Mouse (Mus musculus): ENCODE data around the gene Pdpk1. TPM values are rescaled to one million over a fixed set of nuclear protein-coding genes. Genes with fewer than 3 reads are reported as not detected.
"Not testable (repeated sequence)": the region's sequence is repeated elsewhere in the genome, so short reads cannot be mapped to it uniquely, and the experiment has no call there.

Pdpk1 gene
- polyA plus RNA-seq, 1 experiment from 2014 or later: 53.4 TPM

DNA sequence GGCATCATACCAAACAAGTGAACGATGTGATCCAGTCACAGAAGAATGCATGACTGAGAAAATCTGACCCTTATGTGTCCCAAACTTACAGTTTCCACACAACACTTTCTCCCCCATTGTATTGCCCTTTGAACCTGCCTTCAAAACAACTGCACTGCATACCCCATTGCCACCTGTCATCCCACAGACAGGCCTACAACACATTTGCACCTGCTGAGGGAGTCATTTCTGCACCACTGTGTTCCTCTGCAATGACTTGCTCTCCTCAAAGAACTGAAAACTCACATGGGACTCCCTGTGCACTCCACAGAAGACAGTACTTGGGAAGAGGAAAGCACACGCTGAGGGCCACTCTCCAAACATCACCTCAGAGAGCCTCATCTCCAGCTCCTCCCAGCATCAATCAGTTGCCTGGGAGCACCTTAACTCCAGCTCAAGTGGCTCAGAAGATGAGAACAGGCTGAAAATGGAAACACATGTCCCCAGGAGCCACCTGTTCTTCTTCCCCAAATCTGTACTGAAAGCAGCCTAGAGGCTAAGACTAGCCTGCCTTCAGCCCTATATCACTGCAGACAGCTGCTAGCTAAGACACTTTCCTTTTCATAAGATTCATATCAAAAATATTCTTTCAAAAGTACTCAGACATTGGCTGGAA lies 13.4 kb downstream of the Pdpk1 start:
- no peak for ATAC-seq (ENCODE audit: low FRiP score, low read depth)
- Histone ChIP-seq H3K4me1 (peaks cover 15% of the 10 kb centered on the region), H3K9me3 (no peaks in the 10 kb centered on the region), H3K9ac (no peak overlapping the region), H3K36me3 (no peaks in the 10 kb centered on the region), H3K4me3 (no peak overlapping the region), H3K27me3 (replicated peaks) (no peaks in the 10 kb centered on the region), H3K4me2 (replicated peaks) (no peak overlapping the region), H3K27ac (no peak overlapping the region)
- 92% methylated on average over 2 of the region's 2 CpGs for WGBS

DNA sequence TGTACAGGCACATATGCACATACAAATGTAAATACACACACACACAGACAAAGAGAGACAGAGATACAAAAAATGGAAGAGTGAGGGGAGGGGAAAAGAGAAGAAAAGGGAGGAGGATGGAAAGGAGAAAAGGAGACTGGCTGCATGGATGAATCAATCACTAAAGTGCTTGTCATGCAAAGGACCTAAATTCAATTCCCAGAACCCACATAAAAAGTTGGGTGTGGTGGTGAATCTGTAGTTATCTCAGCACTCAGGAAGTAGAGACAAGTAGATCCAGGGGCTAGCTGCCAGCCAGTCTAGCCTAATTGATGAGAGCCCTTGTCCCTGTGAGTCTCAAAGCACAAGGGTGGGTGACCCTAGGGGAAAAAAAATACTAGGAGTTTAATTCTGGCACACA lies 16.7 kb downstream of the Pdpk1 start:
- Histone ChIP-seq H3K36me3 (no peaks in the 10 kb centered on the region), H3K4me3 (no peak overlapping the region), H3K27me3 (replicated peaks) (no peaks in the 10 kb centered on the region), H3K4me1 (no peaks in the 10 kb centered on the region), H3K9me3 (no peaks in the 10 kb centered on the region), H3K27ac (no peak overlapping the region), H3K9ac (no peak overlapping the region), H3K4me2 (replicated peaks) (no peak overlapping the region)
- ATAC-seq (ENCODE audit: low FRiP score, low read depth): no peak

DNA sequence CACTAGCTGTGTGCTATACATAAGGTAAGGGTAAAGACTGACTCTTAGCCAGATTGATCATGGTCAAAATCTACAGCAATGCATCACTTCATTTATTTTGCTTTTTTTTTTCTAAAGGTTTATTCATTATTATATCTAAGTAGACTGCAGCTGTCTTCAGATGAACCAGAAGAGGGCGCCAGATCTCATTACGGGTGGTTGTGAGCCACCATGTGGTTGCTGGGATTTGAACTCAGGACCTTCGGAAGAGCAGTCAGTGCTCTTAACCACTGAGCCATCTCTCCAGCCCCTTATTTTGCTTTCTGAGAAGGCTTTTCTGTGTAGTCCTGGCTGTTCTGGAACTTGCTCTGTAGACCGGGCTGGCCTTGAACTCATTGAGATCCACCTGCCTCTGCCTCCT lies 17.8 kb downstream of the Pdpk1 start:
- H3K9me3 ChIP-seq; H3K4me3 ChIP-seq; H3K4me1 ChIP-seq; H3K9ac ChIP-seq; H3K36me3 ChIP-seq; H3K27me3 ChIP-seq (replicated peaks); ATAC-seq (ENCODE audit: low FRiP score, low read depth); H3K4me2 ChIP-seq (replicated peaks); H3K27ac ChIP-seq: not testable (repeated sequence)
- WGBS: 93% methylated on average over 4 of the region's 4 CpGs

DNA sequence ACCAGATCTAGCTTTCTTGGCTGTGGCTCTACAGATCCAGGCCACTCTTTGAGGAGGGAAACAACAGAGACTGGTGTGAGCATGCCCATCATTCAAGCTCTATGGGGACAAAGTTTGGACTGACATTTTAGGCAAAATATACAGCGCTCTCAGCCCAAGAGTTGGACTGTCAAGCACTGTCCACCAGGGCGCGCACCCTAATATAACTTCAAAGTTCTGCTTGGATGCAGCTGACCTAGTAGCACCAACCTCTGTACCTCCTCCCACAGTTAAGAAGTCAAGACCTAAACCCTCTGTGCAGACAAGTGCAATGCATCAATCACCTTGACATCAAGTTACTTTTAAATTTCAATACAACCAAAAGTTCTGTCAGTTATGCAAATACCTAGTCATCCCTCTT lies 19.2 kb downstream of the Pdpk1 start:
- no peak for ATAC-seq (ENCODE audit: low FRiP score, low read depth)
- H3K9me3 ChIP-seq: no peaks in the 10 kb centered on the region
- no peak overlapping the region for H3K4me2 ChIP-seq (replicated peaks)
- H3K4me3 ChIP-seq: no peak overlapping the region
- H3K27me3 ChIP-seq (replicated peaks): no peaks in the 10 kb centered on the region
- H3K27ac ChIP-seq: no peak overlapping the region
- H3K9ac ChIP-seq: no peak overlapping the region
- WGBS: 93% methylated on average over 3 of the region's 3 CpGs
- H3K4me1 ChIP-seq: no peaks in the 10 kb centered on the region
- H3K36me3 ChIP-seq: no peaks in the 10 kb centered on the region

DNA sequence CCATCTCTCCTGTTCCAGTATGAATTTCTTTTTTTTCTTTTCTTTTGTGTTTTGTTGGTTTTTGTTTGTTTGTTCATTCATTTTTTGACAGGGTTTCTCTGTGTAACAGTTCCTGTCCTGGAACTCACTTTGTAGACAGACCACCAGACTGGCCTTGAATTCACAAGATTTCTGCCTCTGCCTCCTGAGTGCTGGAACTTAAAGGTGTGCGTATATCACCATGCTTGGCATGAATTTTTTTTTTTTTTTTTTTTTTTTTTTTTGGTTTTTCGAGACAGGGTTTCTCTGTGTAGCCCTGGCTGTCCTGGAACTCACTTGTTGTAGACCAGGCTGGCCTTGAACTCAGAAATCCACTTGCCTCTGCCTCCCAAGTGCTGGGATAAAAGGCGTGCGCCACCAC lies 21.5 kb downstream of the Pdpk1 start:
- H3K9me3 ChIP-seq; H3K27ac ChIP-seq; H3K9ac ChIP-seq; H3K27me3 ChIP-seq (replicated peaks); H3K4me3 ChIP-seq; H3K4me1 ChIP-seq; H3K36me3 ChIP-seq; H3K4me2 ChIP-seq (replicated peaks); ATAC-seq (ENCODE audit: low FRiP score, low read depth): not testable (repeated sequence)
- WGBS: 91% methylated on average over 4 of the region's 4 CpGs

DNA sequence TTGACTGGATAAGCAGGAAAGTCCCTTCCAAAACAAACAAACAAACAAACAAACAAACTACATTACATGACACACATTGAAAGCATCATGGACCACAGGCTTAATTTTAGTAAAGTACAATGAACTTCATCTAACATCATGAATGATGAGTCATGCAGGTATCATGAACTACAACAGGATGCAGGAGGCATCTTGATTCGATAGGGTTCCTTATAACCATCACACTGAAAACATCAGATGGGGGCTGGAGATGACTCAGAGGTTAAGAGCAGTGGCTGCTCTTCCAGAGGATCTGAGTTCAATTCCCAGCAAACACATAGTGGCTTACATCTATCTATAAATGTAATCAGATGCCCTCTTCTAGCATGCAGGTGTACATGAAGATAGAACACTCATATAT lies 23.1 kb downstream of the Pdpk1 start:
- H3K9ac ChIP-seq: no peak overlapping the region
- no peak overlapping the region for H3K4me2 ChIP-seq (replicated peaks)
- H3K9me3 ChIP-seq: no peaks in the 10 kb centered on the region
- ATAC-seq (ENCODE audit: low FRiP score, low read depth): no peak
- no peak overlapping the region for H3K4me3 ChIP-seq
- no peak overlapping the region for H3K27ac ChIP-seq
- no peaks in the 10 kb centered on the region for H3K27me3 ChIP-seq (replicated peaks)
- 92% methylated on average over 1 of the region's 1 CpGs for WGBS
- H3K4me1 ChIP-seq: no peaks in the 10 kb centered on the region
- H3K36me3 ChIP-seq: no peaks in the 10 kb centered on the region

DNA sequence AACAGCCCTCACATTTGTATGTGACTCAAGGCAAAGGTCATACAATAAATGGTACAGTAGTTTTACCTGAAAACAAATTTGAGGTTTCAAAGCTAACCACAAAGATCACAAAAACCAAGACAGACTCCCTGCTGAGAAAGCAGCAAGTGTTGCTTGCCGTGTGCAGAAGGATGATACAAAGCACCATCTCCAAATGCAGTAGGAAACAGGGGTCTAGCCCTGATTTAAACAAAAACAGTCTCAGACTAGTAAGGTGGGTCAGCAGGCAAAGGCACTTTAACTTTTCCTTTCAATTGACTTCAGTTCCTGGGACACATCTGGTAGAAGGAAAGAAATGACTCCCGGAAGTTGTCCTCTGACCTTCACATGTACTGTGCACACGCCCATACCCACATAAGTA lies 23.9 kb downstream of the Pdpk1 start:
- no peak overlapping the region for H3K27ac ChIP-seq
- H3K27me3 ChIP-seq (replicated peaks): no peaks in the 10 kb centered on the region
- no peak overlapping the region for H3K9ac ChIP-seq
- H3K9me3 ChIP-seq: no peaks in the 10 kb centered on the region
- 87% methylated on average over 3 of the region's 3 CpGs for WGBS
- H3K4me1 ChIP-seq: no peaks in the 10 kb centered on the region
- H3K4me3 ChIP-seq: no peak overlapping the region
- no peak overlapping the region for H3K4me2 ChIP-seq (replicated peaks)
- H3K36me3 ChIP-seq: no peaks in the 10 kb centered on the region
- ATAC-seq (ENCODE audit: low FRiP score, low read depth): no peak

DNA sequence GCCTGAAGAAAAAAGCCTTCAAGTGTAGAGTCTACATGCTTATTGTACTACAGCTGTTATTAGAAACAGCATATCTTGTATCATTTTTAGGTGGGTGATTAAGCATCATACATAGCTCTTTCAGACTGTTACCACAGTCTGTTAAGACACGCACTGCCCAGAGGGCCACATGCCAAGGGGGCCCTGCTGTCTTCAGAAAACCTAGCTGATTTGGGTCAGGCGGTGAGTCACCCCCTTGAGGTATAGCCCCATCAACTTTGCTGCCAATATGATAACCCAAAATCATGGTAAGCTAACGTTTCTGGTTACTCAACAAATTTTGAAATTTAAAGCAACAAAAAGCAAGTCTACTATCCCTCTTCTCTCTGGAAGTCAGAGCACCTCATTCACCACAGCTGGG lies 31.3 kb downstream of the Pdpk1 start:
- H3K27ac ChIP-seq: no peak overlapping the region
- no peaks in the 10 kb centered on the region for H3K9me3 ChIP-seq
- H3K4me3 ChIP-seq: no peak overlapping the region
- no peaks in the 10 kb centered on the region for H3K27me3 ChIP-seq (replicated peaks)
- no peaks in the 10 kb centered on the region for H3K36me3 ChIP-seq
- no peak for ATAC-seq (ENCODE audit: low FRiP score, low read depth)
- H3K4me2 ChIP-seq (replicated peaks): no peak overlapping the region
- no peak overlapping the region for H3K9ac ChIP-seq
- H3K4me1 ChIP-seq: no peaks in the 10 kb centered on the region
- WGBS: 90% methylated on average over 3 of the region's 3 CpGs

DNA sequence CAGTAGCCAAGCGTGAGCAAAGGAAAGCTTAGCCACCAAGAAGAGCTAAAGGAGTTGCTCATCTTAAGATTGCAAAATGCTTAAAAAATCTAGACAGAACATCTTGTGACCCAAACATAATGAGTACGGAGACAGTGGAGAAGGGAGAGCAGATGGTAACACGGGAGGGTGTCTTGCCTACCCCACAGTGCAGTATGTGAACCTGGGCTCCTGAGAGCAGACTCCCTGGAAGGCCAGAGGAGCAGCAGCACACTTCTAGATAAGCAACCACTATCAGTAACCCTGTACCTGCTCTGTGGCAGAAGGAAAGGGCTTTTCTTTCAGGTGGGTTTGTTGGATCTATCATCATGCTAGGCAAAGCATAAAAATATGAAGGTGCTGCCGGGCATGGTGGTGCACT lies 37.7 kb downstream of the Pdpk1 start:
- ATAC-seq (ENCODE audit: low FRiP score, low read depth): no peak
- Histone ChIP-seq H3K9me3 (no peaks in the 10 kb centered on the region), H3K4me1 (no peaks in the 10 kb centered on the region), H3K9ac (no peak overlapping the region), H3K4me3 (no peak overlapping the region), H3K27ac (no peak overlapping the region), H3K27me3 (replicated peaks) (no peaks in the 10 kb centered on the region), H3K4me2 (replicated peaks) (no peak overlapping the region), H3K36me3 (peaks cover 17% of the 10 kb centered on the region)
- 92% methylated on average over 4 of the region's 4 CpGs for WGBS

DNA sequence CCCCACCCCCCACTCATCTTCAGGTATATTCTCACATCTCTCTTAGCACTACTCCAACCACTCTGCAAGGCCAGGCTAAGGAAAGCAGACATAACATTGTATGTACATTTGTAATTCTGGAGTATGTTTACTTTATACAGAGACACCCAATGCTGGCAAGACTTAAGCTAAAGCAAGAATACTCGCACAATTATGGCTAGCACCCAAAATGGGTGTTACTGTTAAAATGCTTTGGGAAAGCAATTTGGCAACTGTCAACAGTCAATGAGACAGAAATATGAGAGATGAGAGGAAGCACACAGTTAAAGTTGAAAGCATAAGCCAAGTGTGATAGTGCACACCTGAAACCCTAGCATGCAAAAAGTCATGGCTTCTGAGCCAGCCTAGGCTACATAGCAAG lies 39.5 kb downstream of the Pdpk1 start:
- no peaks in the 10 kb centered on the region for H3K27me3 ChIP-seq (replicated peaks)
- H3K4me2 ChIP-seq (replicated peaks): no peak overlapping the region
- H3K9me3 ChIP-seq: no peaks in the 10 kb centered on the region
- H3K4me1 ChIP-seq: no peaks in the 10 kb centered on the region
- WGBS: 98% methylated on average over 1 of the region's 1 CpGs
- H3K4me3 ChIP-seq: no peak overlapping the region
- no peak overlapping the region for H3K9ac ChIP-seq
- H3K27ac ChIP-seq: no peak overlapping the region
- H3K36me3 ChIP-seq: peaks cover 21% of the 10 kb centered on the region
- ATAC-seq (ENCODE audit: low FRiP score, low read depth): no peak

DNA sequence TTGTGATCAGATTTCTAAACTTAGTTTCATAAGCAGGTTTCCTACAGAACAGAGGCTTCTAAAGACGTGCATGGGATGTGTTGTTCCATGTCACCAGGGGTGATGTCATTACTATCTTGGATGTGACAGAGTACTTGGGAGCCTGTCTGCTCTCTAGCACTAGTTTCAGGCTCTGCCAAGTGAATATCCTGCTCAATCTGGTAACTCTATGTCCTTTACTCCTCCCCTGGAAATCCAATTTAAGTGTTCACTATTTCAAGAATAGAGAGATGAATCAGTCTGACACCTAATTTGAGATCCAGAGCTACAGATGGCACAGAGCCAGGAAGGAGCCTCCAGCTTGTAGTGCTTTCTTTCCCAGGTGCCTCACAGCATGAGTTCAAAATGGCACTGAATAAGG lies 41.8 kb downstream of the Pdpk1 start:
- Histone ChIP-seq H3K4me1 (no peaks in the 10 kb centered on the region), H3K4me2 (replicated peaks) (no peak overlapping the region), H3K27me3 (replicated peaks) (no peaks in the 10 kb centered on the region), H3K27ac (no peak overlapping the region), H3K36me3 (peaks cover 38% of the 10 kb centered on the region), H3K4me3 (no peak overlapping the region), H3K9ac (no peak overlapping the region), H3K9me3 (no peaks in the 10 kb centered on the region)
- no peak for ATAC-seq (ENCODE audit: low FRiP score, low read depth)
- 100% methylated on average over 1 of the region's 1 CpGs for WGBS

DNA sequence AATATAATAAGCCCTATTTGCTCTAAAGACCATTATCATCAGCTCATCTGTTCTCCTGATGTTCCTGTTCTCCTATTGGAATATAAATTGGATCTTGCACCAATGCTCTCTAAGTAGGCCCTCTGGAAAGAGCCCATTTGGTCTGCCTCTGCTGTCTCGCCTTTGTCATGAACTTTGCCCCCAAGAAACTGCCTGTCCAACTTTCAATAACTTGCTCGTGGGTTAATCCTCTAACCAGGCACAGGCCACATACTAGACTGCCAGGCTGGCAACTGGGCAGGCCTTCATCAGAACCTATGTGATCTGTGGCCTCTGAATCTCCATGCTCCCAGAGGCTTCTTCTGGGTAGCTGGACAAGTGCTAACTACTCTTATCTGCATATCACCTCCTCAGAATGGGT lies 45.6 kb downstream of the Pdpk1 start:
- no peak overlapping the region for H3K27ac ChIP-seq
- H3K4me2 ChIP-seq (replicated peaks): no peak overlapping the region
- WGBS: 93% methylated on average over 2 of the region's 2 CpGs
- H3K27me3 ChIP-seq (replicated peaks): no peaks in the 10 kb centered on the region
- ATAC-seq (ENCODE audit: low FRiP score, low read depth): no peak
- no peaks in the 10 kb centered on the region for H3K4me1 ChIP-seq
- H3K9me3 ChIP-seq: no peaks in the 10 kb centered on the region
- H3K9ac ChIP-seq: no peak overlapping the region
- H3K4me3 ChIP-seq: no peak overlapping the region
- H3K36me3 ChIP-seq: peaks cover 55% of the 10 kb centered on the region

DNA sequence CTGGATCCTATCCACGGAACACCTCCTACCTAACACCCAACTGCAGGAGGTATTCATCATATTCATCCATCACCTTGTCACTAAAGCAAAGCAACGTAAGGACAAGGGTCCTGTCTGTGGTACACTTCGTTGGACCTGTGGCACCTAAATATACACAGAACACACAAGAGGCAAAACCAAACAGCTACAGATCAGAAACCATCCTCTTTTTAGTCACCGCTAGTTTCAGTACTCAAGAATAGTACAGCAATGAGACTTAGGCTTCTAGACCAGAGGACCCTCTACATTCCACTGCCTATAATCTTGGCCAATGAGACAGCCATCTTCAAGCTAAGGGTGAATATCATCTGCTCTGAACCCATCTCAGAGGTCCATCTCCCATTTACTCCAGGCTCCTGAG lies 52.4 kb downstream of the Pdpk1 start:
- no peaks in the 10 kb centered on the region for H3K27me3 ChIP-seq (replicated peaks)
- H3K4me2 ChIP-seq (replicated peaks): no peak overlapping the region
- H3K9me3 ChIP-seq: no peaks in the 10 kb centered on the region
- no peak overlapping the region for H3K9ac ChIP-seq
- H3K36me3 ChIP-seq: peaks cover 52% of the 10 kb centered on the region
- no peak overlapping the region for H3K4me3 ChIP-seq
- 94% methylated on average over 4 of the region's 4 CpGs for WGBS
- no peak overlapping the region for H3K27ac ChIP-seq
- ATAC-seq (ENCODE audit: low FRiP score, low read depth): no peak
- no peaks in the 10 kb centered on the region for H3K4me1 ChIP-seq
